Mouse (Mus musculus) gastrocnemius, adult 8-10 months (tissue): ENCODE results near the gene Mpo. TPM values are rescaled to one million over a fixed set of nuclear protein-coding genes. Genes with fewer than 3 reads are reported as not detected.

Experiments used
- DNase-seq, 2 experiments: peaks; one replicate each; pipeline ENCODE4 v3.0.0; 2022; ENCODE audit warnings: low spot score in 2 of 2
- microRNA-seq: library from miRNA; unstranded; fragments of <30 nt; microRNA quantifications from one replicate; pipeline ENCODE4 v1.2.0, GENCODE M21; 2022
- total RNA-seq, 4 experiments: library from RNA; stranded (reverse); gene quantifications; 2 replicates each; pipeline ENCODE4 v1.2.4; 2022

The Mpo gene
- total RNA-seq, 4 experiments from 2014 or later: not detected

- no peak for DNase-seq
These were observed 9.2 kb downstream of the Mpo start for GRCm38 (mm10) chr11:87802621-87803020.

GRCm38 (mm10) chr11:87805448-87805847, 12.1 kb downstream of the Mpo start:
- DNase-seq: no peak

GRCm38 (mm10) chr11:87807433-87807832, 14.1 kb downstream of the Mpo start:
- DNase-seq: no peak

GRCm38 (mm10) chr11:87808236-87808635, 14.9 kb downstream of the Mpo start:
- no peak for DNase-seq

GRCm38 (mm10) chr11:87811396-87811795, 18.0 kb downstream of the Mpo start:
- no peak for DNase-seq

- no peak for DNase-seq
These were observed 21.4 kb downstream of the Mpo start for GRCm38 (mm10) chr11:87814831-87815230.

GRCm38 (mm10) chr11:87816707-87817442, 23.5 kb downstream of the Mpo start:
- DNase-seq: no peak

GRCm38 (mm10) chr11:87817443-87817773, 24.0 kb downstream of the Mpo start:
- DNase-seq: no peak

- DNase-seq: no peak
These were observed 28.1 kb downstream of the Mpo start for GRCm38 (mm10) chr11:87821502-87821901.

- DNase-seq: no peak
These were observed 35.0 kb downstream of the Mpo start, which contains the start of gene Lpo for GRCm38 (mm10) chr11:87828239-87828900. Gene Lpo, minus strand, starts transcription at chr11:87828289.

- no peak for DNase-seq
These were observed 47.3 kb downstream of the Mpo start for GRCm38 (mm10) chr11:87840676-87841075.

- no peak for DNase-seq
These were observed 48.1 kb downstream of the Mpo start for GRCm38 (mm10) chr11:87841436-87841835.

GRCm38 (mm10) chr11:87846968-87847600, 53.7 kb downstream of the Mpo start:
- no peak for DNase-seq

- DNase-seq: no peak
These were observed 54.5 kb downstream of the Mpo start for GRCm38 (mm10) chr11:87847884-87848283.

GRCm38 (mm10) chr11:87852690-87853596, 59.6 kb downstream of the Mpo start, which contains the start of gene Mks1:
Gene Mks1, plus strand, starts transcription at chr11:87853215.
- peak; percentile 70 to 79 for DNase-seq

- DNase-seq: no peak
These were observed 60.2 kb downstream of the Mpo start for GRCm38 (mm10) chr11:87853597-87853954.

Small RNA genes lying within 50 kb of the gene (microRNA-seq; reads per million reads assigned to microRNA genes)
- gene Mir142 (not detected), gene Mir142b (not detected)

Other genes with a start within 250 kb of the Mpo start
- not detected for gene Gm11492, start 226.9 kb upstream of the Mpo start, total RNA-seq
- gene Sept4, start 224.7 kb upstream of the Mpo start, total RNA-seq: 10 to 100 TPM in 1 of 4 experiments, 1 to 10 TPM in 3; 4.2 to 13.6 (median 8.2) TPM
- 10 to 100 TPM in 3 of 4 experiments, 1 to 10 TPM in 1; 9.8 to 12.6 (median 11.4) TPM for gene Mtmr4, start 201.4 kb upstream of the Mpo start, total RNA-seq
- gene Hsf5, start 176.4 kb upstream of the Mpo start, total RNA-seq: under 1 TPM in 1 of 4 experiments, not detected in 3; 0.09 TPM
- gene Rnf43, start 130.9 kb upstream of the Mpo start, total RNA-seq: 1 to 10 TPM in 3 of 4 experiments, under 1 TPM in 1; 0.92 to 1.7 (median 1.6) TPM
- gene Supt4a, start 56.0 kb upstream of the Mpo start, total RNA-seq: 10 to 100 TPM; 33.6 to 41.0 (median 36.9) TPM
- gene Tspoap1, start 33.0 kb upstream of the Mpo start, total RNA-seq: not detected
- not detected for gene Lpo, start 34.7 kb downstream of the Mpo start, total RNA-seq
- gene Mks1, start 59.6 kb downstream of the Mpo start, total RNA-seq: 1 to 10 TPM; 1.3 to 3.0 (median 1.6) TPM
- gene Epx, start 82.0 kb downstream of the Mpo start, total RNA-seq: not detected
- not detected for gene Olfr462, start 98.7 kb downstream of the Mpo start, total RNA-seq
- not detected for gene Olfr463, start 103.8 kb downstream of the Mpo start, total RNA-seq
- not detected for gene Olfr464, start 127.4 kb downstream of the Mpo start, total RNA-seq
- gene Dynll2, start 194.0 kb downstream of the Mpo start, total RNA-seq: 100 to 1,000 TPM; 201 to 320 (median 253) TPM